Mouse (Mus musculus): ENCODE data around the gene Fh1. TPM values are rescaled to one million over a fixed set of nuclear protein-coding genes. Genes with fewer than 3 reads are reported as not detected.

Fh1 gene
- polyA plus RNA-seq, 1 experiment from 2014 or later, result 101 TPM

- Histone ChIP-seq H3K9me3 (no peaks in the 10 kb centered on the region), H3K36me3 (no peaks in the 10 kb centered on the region), H3K9ac (no peak overlapping the region), H3K4me2 (replicated peaks) (no peak overlapping the region), H3K4me3 (no peak overlapping the region), H3K27ac (no peak overlapping the region), H3K4me1 (no peaks in the 10 kb centered on the region), H3K27me3 (no peaks in the 10 kb centered on the region)
- no peak for ATAC-seq (ENCODE audit: insufficient number of reproducible peaks, insufficient read depth, low FRiP score, low TSS enrichment)
- 89% methylated on average over 6 of the region's 6 CpGs for WGBS
These were observed 15.2 kb upstream of the Fh1 start for GRCm38 (mm10) chr1:175640435-175641150.

DNA sequence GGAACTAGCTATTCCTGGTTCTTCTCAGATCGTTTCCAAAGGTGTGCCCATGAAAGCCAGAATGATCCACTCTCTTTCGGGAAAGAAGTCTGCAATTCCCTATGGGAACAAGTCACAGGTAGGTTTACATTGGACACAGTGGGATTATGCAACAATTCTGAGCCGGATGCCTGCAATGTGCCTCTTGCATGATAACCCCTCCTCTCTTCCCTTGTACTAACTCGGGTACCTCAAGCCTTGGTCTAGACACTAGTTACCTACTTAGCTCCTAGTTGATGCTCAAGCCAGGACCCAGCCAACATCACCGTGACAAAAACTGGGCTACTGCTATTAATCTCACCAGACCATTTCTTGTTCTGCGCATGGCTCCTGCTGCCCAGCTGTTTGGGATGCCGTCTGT lies 13.6 kb upstream of the Fh1 start:
- 76% methylated on average over 7 of the region's 7 CpGs for WGBS
- Histone ChIP-seq H3K27ac (no peak overlapping the region), H3K4me3 (no peak overlapping the region), H3K27me3 (no peaks in the 10 kb centered on the region), H3K9me3 (no peaks in the 10 kb centered on the region), H3K36me3 (no peaks in the 10 kb centered on the region), H3K4me2 (replicated peaks) (no peak overlapping the region), H3K9ac (no peak overlapping the region), H3K4me1 (no peaks in the 10 kb centered on the region)
- no peak for ATAC-seq (ENCODE audit: insufficient number of reproducible peaks, insufficient read depth, low FRiP score, low TSS enrichment)

DNA sequence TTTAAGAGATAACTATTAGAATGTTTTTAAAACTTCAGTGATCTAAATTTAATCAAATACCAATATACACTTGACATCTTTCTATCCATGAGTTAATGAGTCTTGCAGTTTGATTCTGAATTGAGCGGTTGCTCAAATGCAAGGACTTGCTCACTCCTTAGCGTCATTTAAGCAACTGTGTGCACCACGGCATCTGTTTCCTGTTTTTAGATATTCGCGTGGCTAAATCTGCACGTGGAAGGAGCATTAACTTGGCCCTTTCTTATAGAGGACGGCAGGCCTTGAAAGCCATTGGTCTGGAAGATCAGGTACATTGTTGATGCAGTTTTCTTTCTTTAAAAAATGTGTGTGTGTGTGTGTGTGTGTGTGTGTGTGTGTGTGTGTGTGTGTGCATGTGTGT lies 12.2 kb upstream of the Fh1 start:
- no peaks in the 10 kb centered on the region for H3K9me3 ChIP-seq
- ATAC-seq (ENCODE audit: insufficient number of reproducible peaks, insufficient read depth, low FRiP score, low TSS enrichment), result no peak
- no peak overlapping the region for H3K9ac ChIP-seq
- no peak overlapping the region for H3K4me3 ChIP-seq
- no peaks in the 10 kb centered on the region for H3K4me1 ChIP-seq
- no peak overlapping the region for H3K27ac ChIP-seq
- WGBS, result 58% methylated on average over 7 of the region's 7 CpGs
- H3K27me3 ChIP-seq, result no peaks in the 10 kb centered on the region
- H3K4me2 ChIP-seq (replicated peaks), result no peak overlapping the region
- H3K36me3 ChIP-seq, result no peaks in the 10 kb centered on the region

GRCm38 (mm10) chr1:175632470-175632869 lies 7.0 kb upstream of the Fh1 start:
- H3K4me2 ChIP-seq (replicated peaks), result no peak overlapping the region
- no peaks in the 10 kb centered on the region for H3K9me3 ChIP-seq
- H3K27me3 ChIP-seq, result no peaks in the 10 kb centered on the region
- H3K36me3 ChIP-seq, result no peaks in the 10 kb centered on the region
- H3K27ac ChIP-seq, result no peak overlapping the region
- no peak overlapping the region for H3K9ac ChIP-seq
- ATAC-seq (ENCODE audit: insufficient number of reproducible peaks, insufficient read depth, low FRiP score, low TSS enrichment), result no peak
- H3K4me1 ChIP-seq, result no peaks in the 10 kb centered on the region
- H3K4me3 ChIP-seq, result no peak overlapping the region
- WGBS, result 90% methylated on average over 14 of the region's 14 CpGs

DNA sequence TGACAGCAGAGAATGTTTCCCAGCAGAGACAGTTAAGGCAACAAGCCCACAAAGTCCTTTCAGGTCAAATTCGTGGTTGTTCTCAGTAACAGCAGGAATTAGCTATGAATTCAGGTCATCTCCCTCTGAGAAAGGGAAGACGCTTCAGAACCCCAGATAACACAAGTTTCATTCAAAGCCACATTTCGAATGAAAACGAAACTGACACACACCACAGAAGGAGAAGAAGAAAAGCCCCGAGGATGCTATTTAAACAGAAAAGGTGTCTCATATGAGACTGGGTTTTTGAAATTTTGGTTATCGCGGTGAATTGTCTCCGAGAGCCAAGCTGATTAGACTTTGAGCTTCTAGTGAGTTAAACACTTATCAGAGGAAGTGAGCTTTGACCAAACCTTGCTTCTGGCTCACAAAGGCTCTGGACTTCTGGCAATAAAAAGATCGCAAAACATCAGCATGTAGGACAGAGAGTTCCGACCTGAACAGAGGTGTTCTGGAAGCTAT lies 6.3 kb upstream of the Fh1 start:
- no peak overlapping the region for H3K9ac ChIP-seq
- ATAC-seq (ENCODE audit: insufficient number of reproducible peaks, insufficient read depth, low FRiP score, low TSS enrichment), result no peak
- H3K27me3 ChIP-seq, result no peaks in the 10 kb centered on the region
- H3K27ac ChIP-seq, result no peak overlapping the region
- H3K9me3 ChIP-seq, result no peaks in the 10 kb centered on the region
- no peaks in the 10 kb centered on the region for H3K4me1 ChIP-seq
- no peak overlapping the region for H3K4me3 ChIP-seq
- 84% methylated on average over 10 of the region's 10 CpGs for WGBS
- H3K4me2 ChIP-seq (replicated peaks), result no peak overlapping the region
- H3K36me3 ChIP-seq, result no peaks in the 10 kb centered on the region

- no peak overlapping the region for H3K9ac ChIP-seq
- 89% methylated on average over 3 of the region's 3 CpGs for WGBS
- no peak for ATAC-seq (ENCODE audit: insufficient number of reproducible peaks, insufficient read depth, low FRiP score, low TSS enrichment)
These were observed 5.6 kb upstream of the Fh1 start for GRCm38 (mm10) chr1:175631080-175631479.

GRCm38 (mm10) chr1:175630345-175630744 lies 4.9 kb upstream of the Fh1 start:
- 77% methylated on average over 5 of the region's 5 CpGs for WGBS
- Histone ChIP-seq H3K4me1 (no peaks in the 10 kb centered on the region), H3K27ac (no peak overlapping the region), H3K9me3 (no peaks in the 10 kb centered on the region), H3K4me3 (no peak overlapping the region), H3K4me2 (replicated peaks) (no peak overlapping the region), H3K36me3 (no peaks in the 10 kb centered on the region), H3K9ac (no peak overlapping the region), H3K27me3 (no peaks in the 10 kb centered on the region)
- no peak for ATAC-seq (ENCODE audit: insufficient number of reproducible peaks, insufficient read depth, low FRiP score, low TSS enrichment)

More at GRCm38 (mm10) chr1:175631080-175631479, 5.6 kb upstream of the Fh1 start:
- Histone ChIP-seq H3K4me3 (no peak overlapping the region), H3K4me1 (no peaks in the 10 kb centered on the region), H3K27ac (no peak overlapping the region), H3K36me3 (no peaks in the 10 kb centered on the region), H3K4me2 (replicated peaks) (no peak overlapping the region), H3K27me3 (no peaks in the 10 kb centered on the region), H3K9me3 (no peaks in the 10 kb centered on the region)

GRCm38 (mm10) chr1:175629248-175629647 lies 3.8 kb upstream of the Fh1 start:
- H3K27me3 ChIP-seq, result no peaks in the 10 kb centered on the region
- no peak overlapping the region for H3K9ac ChIP-seq
- no peaks in the 10 kb centered on the region for H3K36me3 ChIP-seq
- H3K4me1 ChIP-seq, result peaks cover 4% of the 10 kb centered on the region
- no peak overlapping the region for H3K4me3 ChIP-seq
- no peak overlapping the region for H3K27ac ChIP-seq
- no peak overlapping the region for H3K4me2 ChIP-seq (replicated peaks)
- WGBS, result 84% methylated on average over 6 of the region's 6 CpGs
- H3K9me3 ChIP-seq, result no peaks in the 10 kb centered on the region
- no peak for ATAC-seq (ENCODE audit: insufficient number of reproducible peaks, insufficient read depth, low FRiP score, low TSS enrichment)

DNA sequence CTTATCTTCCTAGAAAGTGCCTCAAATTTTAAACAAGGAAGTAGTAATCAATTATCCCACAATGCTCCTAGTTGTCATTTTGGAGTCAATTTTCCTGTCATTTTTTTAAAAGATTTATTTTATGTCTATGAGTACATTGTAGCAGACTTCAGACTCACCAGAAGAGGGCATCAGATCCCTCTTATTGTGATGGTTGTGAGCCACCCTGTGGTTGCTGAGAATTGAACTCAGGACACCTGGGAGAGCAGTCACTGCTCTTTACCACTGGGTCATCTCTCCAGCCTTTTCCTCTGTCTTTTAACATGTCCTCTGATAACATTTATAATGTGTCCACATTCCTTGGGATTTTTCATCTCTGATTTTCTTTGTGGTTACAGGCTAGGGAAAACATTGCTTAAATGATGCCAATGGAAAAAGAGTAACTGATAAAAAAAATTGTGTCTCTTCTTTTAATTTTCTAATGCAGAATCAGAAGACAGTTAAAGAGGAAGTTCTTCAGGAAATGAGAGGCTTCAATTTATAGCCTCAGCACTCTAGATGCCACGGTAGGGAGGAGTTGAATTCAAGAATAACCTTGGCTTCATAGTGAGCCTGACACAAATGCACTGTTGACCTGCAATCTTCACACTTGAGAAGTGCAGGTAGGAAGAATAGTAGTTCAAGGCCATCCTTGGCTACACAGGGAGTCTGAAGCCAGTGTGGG lies 706 bp upstream of the Fh1 start:
- no peak for ATAC-seq (ENCODE audit: insufficient number of reproducible peaks, insufficient read depth, low FRiP score, low TSS enrichment)
- WGBS, result 93% methylated on average over 1 of the region's 1 CpGs
- peaks cover 7% of the 10 kb centered on the region for H3K4me1 ChIP-seq
- H3K36me3 ChIP-seq, result no peaks in the 10 kb centered on the region
- H3K4me3 ChIP-seq, result peak overlapping the region; percentile 93
- H3K9ac ChIP-seq, result no peak overlapping the region
- peak overlapping the region; percentile 69; the same call in 1 of the 2 replicates for H3K27ac ChIP-seq
- H3K9me3 ChIP-seq, result no peaks in the 10 kb centered on the region
- no peaks in the 10 kb centered on the region for H3K27me3 ChIP-seq
- peak overlapping the region; percentile 54 for H3K4me2 ChIP-seq (replicated peaks)

DNA sequence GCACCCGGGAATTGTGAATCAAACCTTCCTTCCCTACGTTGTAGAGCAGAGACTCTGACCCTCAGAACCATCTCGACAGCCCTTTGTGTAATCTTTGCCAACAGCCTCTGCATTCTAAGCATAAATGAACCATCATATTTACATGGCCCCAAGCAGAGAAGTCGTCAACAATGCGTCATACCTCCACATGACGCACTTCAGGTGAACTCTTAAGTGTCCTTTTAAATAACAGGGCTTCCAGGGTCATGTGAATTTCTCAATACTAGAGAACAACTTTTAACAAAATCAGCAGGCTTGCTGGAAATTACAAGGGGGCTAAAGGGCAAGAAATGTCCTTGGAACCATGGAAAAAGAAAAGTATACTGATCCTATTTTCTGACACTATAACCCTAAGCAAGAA lies 1.8 kb downstream of the Fh1 start:
- Histone ChIP-seq H3K9ac (no peak overlapping the region), H3K36me3 (peaks cover under 1% of the 10 kb centered on the region; the same call in 1 of the 2 replicates), H3K9me3 (no peaks in the 10 kb centered on the region), H3K27ac (no peak overlapping the region), H3K27me3 (no peaks in the 10 kb centered on the region), H3K4me1 (peaks cover 7% of the 10 kb centered on the region), H3K4me2 (replicated peaks) (no peak overlapping the region), H3K4me3 (no peak overlapping the region)
- 86% methylated on average over 6 of the region's 6 CpGs for WGBS
- no peak for ATAC-seq (ENCODE audit: insufficient number of reproducible peaks, insufficient read depth, low FRiP score, low TSS enrichment)

GRCm38 (mm10) chr1:175619814-175620431 lies 5.5 kb downstream of the Fh1 start, which contains the start of gene Kmo:
Kmo (plus strand) TSS chr1:175620381.
- Histone ChIP-seq H3K27me3 (no peaks in the 10 kb centered on the region), H3K9me3 (no peaks in the 10 kb centered on the region), H3K27ac (no peak within 1 kb of the TSS), H3K36me3 (peaks cover 19% of the 10 kb centered on the region), H3K4me1 (peaks cover 7% of the 10 kb centered on the region), H3K4me3 (no peak within 1 kb of the TSS), H3K4me2 (replicated peaks) (no peak within 1 kb of the TSS), H3K9ac (no peak within 1 kb of the TSS)
- WGBS, result 93% methylated on average over 13 of the region's 13 CpGs
- no peak for ATAC-seq (ENCODE audit: insufficient number of reproducible peaks, insufficient read depth, low FRiP score, low TSS enrichment)

GRCm38 (mm10) chr1:175614992-175615391 lies 10.4 kb downstream of the Fh1 start:
- Histone ChIP-seq H3K27me3 (no peaks in the 10 kb centered on the region), H3K27ac (no peak overlapping the region), H3K9ac (no peak overlapping the region), H3K9me3 (no peaks in the 10 kb centered on the region), H3K36me3 (peaks cover 49% of the 10 kb centered on the region), H3K4me3 (no peak overlapping the region), H3K4me1 (no peaks in the 10 kb centered on the region), H3K4me2 (replicated peaks) (no peak overlapping the region)
- WGBS, result 94% methylated on average over 9 of the region's 9 CpGs
- ATAC-seq (ENCODE audit: insufficient number of reproducible peaks, insufficient read depth, low FRiP score, low TSS enrichment), result no peak

All from embryonic facial prominence, embryonic 12.5 days (tissue).